Mouse (Mus musculus): ENCODE measurements around the gene Ddx4. TPM values are rescaled to one million over a fixed set of nuclear protein-coding genes. Genes with fewer than 3 reads are reported as not detected.

The Ddx4 gene
- total RNA-seq, 4 experiments from 2014 or later = not detected

- no peak for DNase-seq (ENCODE audit: low spot score in 2 of 2)
Observed at GRCm38 (mm10) chr13:112556501-112556900, 95.8 kb downstream of the Ddx4 start.

GRCm38 (mm10) chr13:112553304-112553703 lies 99.0 kb downstream of the Ddx4 start:
- no peak for DNase-seq (ENCODE audit: low spot score in 2 of 2)

- no peak for DNase-seq (ENCODE audit: low spot score in 2 of 2)
Observed at GRCm38 (mm10) chr13:112551641-112552548, 100.4 kb downstream of the Ddx4 start.

Other genes starting within 250 kb of the Ddx4 start
- 100 to 1,000 TPM; 158 to 222 (median 193) TPM for gene Il6st, start 188.4 kb downstream of the Ddx4 start, total RNA-seq (2022)
- gene Il31ra, start 58.1 kb downstream of the Ddx4 start, total RNA-seq (2022) = under 1 TPM in 1 of 4 experiments, not detected in 3; 0.40 TPM
- 1 to 10 TPM; 4.8 to 5.7 (median 5.3) TPM for gene Slc38a9, start 8.3 kb upstream of the Ddx4 start, total RNA-seq (2022)
- gene Plpp1, start 148.3 kb upstream of the Ddx4 start, total RNA-seq (2022) = 10 to 100 TPM; 33.7 to 45.4 (median 40.9) TPM

Data from gastrocnemius, adult 8-10 months (tissue).